Mouse (Mus musculus) CH12.LX (cell line): ENCODE results near the gene Hyal3.

Source experiments
- CTCF ChIP-seq, 2 experiments: IDR thresholded peaks in 1 of 2; conservative IDR thresholded peaks in 1 of 2; 2 replicates each; pipeline ENCODE4 v1.5.1; 2011 to 2012; ENCODE audit warnings: low read depth in 2 of 2, low read length in 2 of 2, improper control_type of control experiment in 1 of 2, inconsistent platforms in 1 of 2, mild to moderate bottlenecking in 1 of 2, moderate library complexity in 1 of 2
- EP300 ChIP-seq: IDR thresholded peaks from 2 replicates; pipeline ENCODE4 v1.6.1; 2011; ENCODE audit warnings: low read length, improper control_type of control experiment
- HCFC1 ChIP-seq: IDR thresholded peaks from 2 replicates; pipeline ENCODE4 v1.6.1; 2012; ENCODE audit warnings: low read depth, mild to moderate bottlenecking, inconsistent platforms, low read length, improper control_type of control experiment
- IRF4 ChIP-seq: IDR thresholded peaks from 2 replicates; pipeline ENCODE4 v1.6.1; 2014; ENCODE audit warnings: low read depth, mild to moderate bottlenecking, inconsistent platforms, low read length, improper control_type of control experiment
- MAFK ChIP-seq: IDR thresholded peaks from 2 replicates; pipeline ENCODE4 v1.6.1; 2011; ENCODE audit warnings: low read length, improper control_type of control experiment; ENCODE audit not compliant: insufficient replicate concordance
- POLR2A ChIP-seq: IDR thresholded peaks from 2 replicates; pipeline ENCODE4 v1.6.1; 2011; ENCODE audit warnings: low read depth, mild to moderate bottlenecking, improper control_type of control experiment, low read length
- ZC3H11A ChIP-seq: IDR thresholded peaks from 2 replicates; pipeline ENCODE4 v1.6.1; 2012; ENCODE audit warnings: low read depth, mild to moderate bottlenecking, inconsistent platforms, low read length, improper control_type of control experiment

- TF ChIP-seq MAFK (no peak), POLR2A (no peak), CTCF (conservative IDR thresholded peaks at IDR 0.05 in 1 of 2, IDR thresholded peaks at IDR 0.05 in 1 of 2; ENCODE audit: low read depth in 2 of 2, low read length in 2 of 2) (no peak), IRF4 (no peak), ZC3H11A (no peak), HCFC1 (no peak), EP300 (no peak)
These were observed 29.3 kb upstream of the Hyal3 start, which contains the start of gene Rassf1 for GRCm38 (mm10) chr9:107551117-107551889.
